Mouse (Mus musculus) layer of hippocampus, postnatal 25 days (tissue): Measurements from ENCODE around the gene Ddx19a. TPM values are rescaled to one million over a fixed set of nuclear protein-coding genes. Genes with fewer than 3 reads are reported as not detected.
"Not testable (repeated sequence)": the region's sequence is repeated elsewhere in the genome, so short reads cannot be mapped to it uniquely, and the experiment has no call there.

Experiments
- DNase-seq, 2 experiments: peaks; one replicate each; pipeline ENCODE4 v3.0.0; 2022; ENCODE audit warnings: mixed read lengths in 2 of 2, low spot score in 1 of 2; ENCODE audit errors: extremely low spot score in 1 of 2
- microRNA-seq, 2 experiments: library from miRNA; unstranded; fragments of <30 nt; microRNA quantifications; one replicate each; pipeline ENCODE4 v1.2.0; 2021
- total RNA-seq, 2 experiments: library from RNA; stranded (reverse); gene quantifications; 2 replicates each; pipeline ENCODE4 v1.2.3; 2021

Gene Ddx19a
- total RNA-seq, 2 experiments from 2014 or later = 26.4 to 32.6 TPM

DNA sequence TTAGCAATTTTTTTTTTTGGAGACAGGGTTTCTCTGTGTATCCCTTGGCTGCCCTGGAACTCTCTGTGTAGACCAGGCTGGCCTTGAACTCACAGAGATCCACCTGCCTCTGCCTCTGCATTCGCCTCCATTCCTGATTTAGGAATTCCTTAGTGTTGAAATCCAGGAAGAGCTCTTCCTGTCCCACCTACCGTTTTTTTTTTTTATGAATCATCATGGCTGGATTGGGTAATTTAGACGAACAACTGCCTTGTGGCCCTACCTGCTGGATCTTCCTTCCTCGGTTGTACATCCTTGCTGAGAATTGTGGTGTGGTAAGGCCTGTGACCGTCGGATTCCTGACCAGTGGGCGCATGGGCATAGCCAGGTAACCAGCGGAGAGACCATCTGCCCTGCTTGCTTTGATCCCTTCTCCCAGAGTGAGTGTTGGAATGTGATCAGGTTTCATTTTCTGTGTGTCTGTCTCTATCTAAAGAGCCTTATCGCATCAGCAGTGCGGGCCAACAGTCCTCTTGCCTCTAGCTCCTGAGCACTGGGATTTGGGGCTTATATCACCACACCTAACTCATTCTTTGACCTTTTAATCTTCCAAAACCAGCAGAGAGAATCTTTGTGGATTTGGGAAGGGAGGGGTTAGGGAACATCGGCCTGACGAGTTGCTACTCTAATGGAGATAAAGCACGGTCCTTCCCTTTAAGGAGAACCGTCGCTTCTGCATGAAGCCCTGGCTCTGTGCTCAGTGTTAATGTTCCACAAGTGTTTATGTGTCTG is 56.7 kb downstream of the Ddx19a start:
- no peak for DNase-seq

DNA sequence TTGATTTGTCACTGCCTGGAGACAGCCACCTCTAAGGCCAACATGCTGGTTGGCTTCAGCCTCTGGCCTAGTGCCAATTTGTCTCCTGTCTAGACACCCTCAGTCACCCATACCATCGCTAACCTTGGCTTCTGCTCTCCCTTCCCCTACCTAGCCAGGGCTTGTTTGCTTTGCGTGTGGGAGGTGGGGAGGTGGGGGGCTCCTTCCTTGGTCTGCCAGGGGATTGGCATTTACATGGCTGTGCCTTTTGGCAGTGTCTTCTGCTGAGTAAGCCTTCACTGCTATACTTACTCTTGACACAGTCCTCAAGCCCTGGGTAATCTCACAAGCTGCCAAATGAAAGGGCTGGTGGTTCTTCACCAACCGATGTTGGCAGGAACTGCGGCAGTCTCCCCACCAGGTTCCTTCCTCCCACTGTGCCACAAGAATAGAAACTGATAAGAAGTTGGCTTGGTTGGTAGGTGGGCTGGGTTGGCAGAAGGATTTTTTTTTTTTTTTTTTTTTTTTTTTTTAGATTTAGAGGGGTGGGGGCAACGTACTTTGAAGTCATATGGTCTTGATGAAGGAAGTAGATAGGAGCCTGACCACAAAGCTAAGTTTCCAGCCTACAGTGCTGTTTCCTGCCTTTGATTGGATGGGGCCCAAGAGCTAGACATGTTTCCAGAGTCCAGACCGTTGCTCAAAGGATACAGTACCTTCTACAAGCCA is 58.6 kb downstream of the Ddx19a start:
- no peak for DNase-seq

DNA sequence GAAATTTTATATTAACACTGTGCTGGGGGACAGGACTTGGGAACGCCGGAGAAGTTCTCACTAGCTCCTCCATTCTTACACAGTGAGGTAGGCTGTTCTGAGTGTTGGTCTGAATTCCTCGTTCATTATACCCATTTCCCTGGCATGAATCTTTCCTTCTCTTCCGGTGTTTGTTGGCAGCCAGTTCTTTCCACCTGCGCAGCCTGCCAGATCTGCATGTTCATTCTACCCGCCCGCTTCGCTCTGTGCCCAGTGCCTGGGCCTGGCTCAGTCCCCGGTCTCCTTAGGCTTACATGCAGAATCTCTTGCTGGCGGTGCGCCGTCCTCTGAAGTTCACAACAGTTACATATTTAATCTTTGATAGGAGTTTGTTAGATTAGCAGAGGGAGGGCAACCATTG is 61.4 kb downstream of the Ddx19a start:
- no peak for DNase-seq

DNA sequence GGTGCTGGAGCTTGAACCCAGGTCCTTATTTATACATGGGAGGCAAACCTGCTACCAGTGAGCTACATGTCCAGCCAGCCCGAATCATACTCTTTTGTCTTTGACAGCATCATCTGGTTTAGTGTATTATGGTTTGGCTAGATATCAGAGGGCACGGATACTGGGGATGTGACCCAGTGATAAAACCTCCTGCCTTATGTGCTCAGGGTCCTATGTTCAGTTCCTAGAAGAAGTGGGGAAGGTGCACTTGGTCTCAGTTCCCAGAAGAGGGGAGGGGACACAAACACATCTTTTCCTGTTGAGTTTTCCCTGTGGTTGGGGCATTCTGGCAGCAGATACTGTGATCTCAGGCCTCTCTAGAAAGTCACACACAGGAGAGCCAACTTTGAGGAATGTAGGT is 64.3 kb downstream of the Ddx19a start:
- DNase-seq = no peak

DNA sequence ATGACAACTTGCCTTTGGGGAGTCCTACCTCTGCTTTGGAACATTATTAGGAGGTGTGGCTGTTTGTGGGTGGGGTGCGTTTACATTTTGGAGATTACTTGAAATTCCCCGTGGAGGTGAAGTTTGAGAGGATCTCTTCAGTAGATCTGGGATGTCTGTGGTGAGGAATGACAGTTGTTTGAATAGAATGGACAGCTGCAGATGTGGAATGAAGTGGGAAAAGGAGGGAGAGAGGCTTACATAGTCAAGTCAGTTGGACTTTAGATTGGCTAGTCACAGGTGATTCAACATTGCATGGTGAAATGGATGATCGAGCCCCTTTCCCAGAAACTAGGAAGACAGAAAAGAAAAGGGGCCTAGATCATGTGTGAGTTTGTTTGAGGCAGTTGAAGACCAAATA is 65.2 kb downstream of the Ddx19a start:
- DNase-seq = no peak

DNA sequence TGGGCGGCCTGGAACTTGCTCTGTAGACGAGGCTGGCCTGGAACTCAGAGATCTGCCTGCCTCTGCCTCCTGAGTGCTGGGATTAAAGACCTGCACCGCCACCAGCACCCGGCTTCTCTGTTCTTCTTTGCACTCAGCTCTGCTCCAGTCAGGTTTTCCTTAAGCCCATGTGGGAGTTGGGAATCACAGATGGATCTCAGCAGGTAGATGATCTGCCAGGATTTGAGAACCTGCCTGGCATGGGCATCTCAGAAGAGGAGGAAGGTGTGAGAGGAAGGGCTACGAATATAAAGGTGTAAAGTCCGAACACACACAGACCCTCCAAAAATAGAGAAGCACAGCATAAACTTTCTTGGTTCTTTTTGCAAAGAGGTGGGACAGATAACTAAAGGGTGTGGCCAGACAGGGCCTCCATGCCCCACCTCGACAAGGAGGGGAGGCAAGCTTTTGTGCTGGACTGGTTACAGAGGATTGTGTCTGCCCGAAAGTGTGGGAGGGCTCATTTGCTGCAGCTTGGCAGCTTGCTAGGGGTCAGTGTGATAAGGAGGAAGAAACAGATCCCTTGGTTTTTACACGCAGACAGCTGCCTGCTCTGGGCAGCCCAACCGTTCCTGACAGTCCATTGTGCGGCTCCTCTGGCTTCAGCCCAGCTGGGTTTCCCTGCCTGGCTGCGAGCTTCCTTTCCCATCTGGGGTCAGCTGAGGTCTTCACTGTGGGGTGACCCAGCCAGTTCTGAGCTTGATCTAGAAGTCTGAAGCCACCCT is 66.2 kb downstream of the Ddx19a start:
- no peak for DNase-seq

DNA sequence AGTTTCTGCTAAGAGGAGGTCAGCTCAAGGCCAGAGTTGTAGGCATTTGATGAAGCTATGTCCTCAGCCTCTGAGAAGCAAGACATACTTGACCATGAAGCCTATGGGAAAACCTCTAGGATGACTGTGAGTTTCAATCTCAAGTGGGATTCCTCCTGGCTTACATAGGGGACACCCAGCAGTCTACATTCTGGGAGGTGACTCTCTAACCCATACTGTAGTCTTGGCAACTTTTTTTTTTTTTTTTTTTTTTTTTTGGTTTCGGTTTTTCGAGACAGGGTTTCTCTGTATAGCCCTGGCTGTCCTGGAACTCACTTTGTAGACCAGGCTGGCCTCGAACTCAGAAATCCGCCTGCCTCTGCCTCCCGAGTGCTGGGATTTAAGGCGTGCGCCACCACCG is 67.9 kb downstream of the Ddx19a start:
- not testable (repeated sequence) for DNase-seq

DNA sequence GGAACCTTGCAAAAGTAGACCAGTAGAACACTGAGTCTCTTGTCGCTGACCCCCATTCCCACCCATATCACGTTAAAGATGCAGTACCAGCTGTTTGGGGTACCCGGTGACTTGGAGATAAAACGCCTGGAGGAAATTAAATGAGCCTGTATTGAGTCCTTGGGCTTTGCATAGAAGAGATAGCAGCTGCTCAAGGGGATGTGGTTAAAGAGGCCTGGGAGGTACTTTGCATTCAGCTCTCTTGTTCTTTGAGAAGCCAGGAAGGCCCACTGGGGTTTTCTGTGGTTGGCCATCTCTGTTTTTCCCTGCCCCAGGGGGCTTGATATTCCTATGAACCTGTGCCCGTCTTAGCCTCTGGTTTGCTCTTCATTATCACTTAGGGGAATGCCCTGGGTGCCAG is 68.5 kb downstream of the Ddx19a start:
- DNase-seq = no peak

DNA sequence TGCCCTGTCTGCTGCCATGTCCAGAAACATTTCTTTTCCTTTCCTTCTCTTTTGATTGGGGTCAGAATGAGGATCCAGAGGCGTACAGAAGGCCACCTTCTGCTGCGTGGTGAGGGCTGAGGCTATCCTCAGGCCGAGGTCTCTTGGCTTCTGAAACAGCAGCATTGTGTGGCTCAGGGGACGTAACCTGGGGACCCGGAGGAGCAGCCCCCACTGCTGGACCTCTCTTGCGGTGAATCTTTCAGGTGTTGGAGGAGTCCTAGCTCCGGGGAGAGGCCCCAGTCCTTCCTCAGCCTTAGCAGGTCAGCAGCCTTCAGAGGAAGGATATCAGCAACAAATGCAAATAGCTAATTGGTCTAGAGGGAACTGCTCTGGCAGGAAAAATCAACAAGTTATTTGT is 69.2 kb downstream of the Ddx19a start:
- no peak for DNase-seq

DNA sequence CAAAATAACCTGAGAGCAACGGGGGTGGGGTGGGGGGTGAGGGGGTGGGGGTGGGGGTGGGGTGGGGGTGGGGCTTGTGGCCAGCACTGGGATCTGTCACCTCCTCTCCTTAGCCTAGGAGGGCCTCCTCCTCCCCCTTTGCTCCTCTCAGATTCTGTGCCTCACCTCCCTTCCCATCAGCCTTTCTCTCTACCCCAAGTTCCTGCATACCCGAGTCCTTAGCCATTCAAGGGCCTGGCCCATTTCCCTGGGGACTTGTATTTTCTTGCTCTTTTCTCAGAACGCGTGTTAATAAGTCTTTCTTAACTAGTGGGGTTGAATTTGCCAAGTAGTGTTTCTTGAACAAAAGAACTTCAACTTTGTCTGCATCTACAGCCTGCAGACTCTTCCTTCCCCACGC is 70.9 kb downstream of the Ddx19a start:
- DNase-seq = no peak

DNA sequence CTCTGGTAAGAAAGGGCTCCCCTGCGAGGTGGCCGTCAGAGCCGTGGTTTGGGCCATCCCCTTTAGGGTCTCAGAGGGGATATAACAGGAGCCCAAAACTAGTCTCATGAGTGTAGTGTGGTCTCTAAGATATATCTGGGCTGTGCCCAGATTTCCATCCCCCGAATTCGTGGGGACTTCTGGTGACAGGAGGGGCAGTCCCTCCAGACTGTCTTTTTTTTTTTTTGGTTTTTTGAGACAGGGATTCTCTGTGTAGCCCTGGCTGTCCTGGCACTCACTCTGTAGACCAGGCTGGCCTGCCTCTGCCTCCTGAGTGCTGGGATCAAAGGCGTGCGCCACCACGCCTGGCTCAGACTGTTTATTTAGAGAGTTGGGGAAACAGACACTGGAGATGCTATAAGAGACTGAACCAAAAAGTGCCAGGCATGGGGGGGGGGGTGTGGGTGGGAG is 71.9 kb downstream of the Ddx19a start:
- DNase-seq = no peak

Small RNA genes lying within 50 kb of the gene (microRNA-seq; reads per million reads assigned to microRNA genes)
- 0 reads per million in 2 experiments for gene Gm24103
- 1.1 to 3.0 reads per million in 2 experiments for gene Mir3473d

Other genes with a start within 250 kb of the Ddx19a start
- 10 to 100 TPM; 77.1 to 79.3 TPM for gene Il34, start 191.9 kb downstream of the Ddx19a start, total RNA-seq
- gene Cog4, start 151.2 kb downstream of the Ddx19a start, total RNA-seq = 10 to 100 TPM; 61.1 to 64.0 TPM
- 10 to 100 TPM; 68.1 to 68.6 TPM for gene Sf3b3, start 151.0 kb downstream of the Ddx19a start, total RNA-seq
- 10 to 100 TPM; 20.9 to 23.1 TPM for gene Fuk, start 95.3 kb downstream of the Ddx19a start, total RNA-seq
- 100 to 1,000 TPM in 1 of 2 experiments, 10 to 100 TPM in 1; 95.8 to 101 TPM for gene St3gal2, start 77.9 kb downstream of the Ddx19a start, total RNA-seq
- gene Ddx19b, start 34.0 kb upstream of the Ddx19a start, total RNA-seq = 10 to 100 TPM; 20.4 to 22.2 TPM
- gene Aars, start 35.3 kb upstream of the Ddx19a start, total RNA-seq = 10 to 100 TPM; 79.5 to 85.2 TPM
- gene Exosc6, start 58.5 kb upstream of the Ddx19a start, total RNA-seq = not detected
- gene Clec18a, start 94.6 kb upstream of the Ddx19a start, total RNA-seq = 1 to 10 TPM; 1.5 to 1.8 TPM
- gene Pdpr, start 96.8 kb upstream of the Ddx19a start, total RNA-seq = 10 to 100 TPM; 27.2 to 31.4 TPM